Mouse (Mus musculus) layer of hippocampus, postnatal 10 days (tissue): ENCODE data around the gene Usp37. TPM values are rescaled to one million over a fixed set of nuclear protein-coding genes. Genes with fewer than 3 reads are reported as not detected.

Experiments
- DNase-seq, 2 experiments: peaks; one replicate each; pipeline ENCODE4 v3.0.0; 2021; ENCODE audit warnings: low spot score in 2 of 2
- total RNA-seq, 2 experiments: library from RNA; stranded (reverse); gene quantifications; 2 replicates each; pipeline ENCODE4 v1.2.3; 2021

The Usp37 gene
- total RNA-seq, 2 experiments from 2014 or later: 18.1 to 21.9 TPM

DNA sequence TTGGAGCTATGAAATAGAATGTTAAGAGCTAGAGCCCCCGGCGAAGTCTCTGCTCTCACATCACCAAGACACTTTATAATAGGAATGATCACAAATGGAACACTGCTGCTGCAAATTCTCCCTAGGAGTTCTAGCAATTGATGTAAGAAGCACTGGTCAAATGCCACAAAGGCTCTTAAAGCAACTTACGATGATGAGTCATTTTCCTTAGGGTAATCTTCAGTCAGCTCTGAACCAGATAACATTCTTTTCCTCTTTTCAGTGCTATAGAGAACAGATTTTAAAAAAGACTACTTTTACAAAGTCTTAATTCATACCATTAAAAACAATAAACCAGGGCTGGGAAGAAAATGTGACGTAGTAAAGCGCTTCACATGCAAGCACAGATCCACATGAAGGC is 58.3 kb downstream of the Usp37 start:
- DNase-seq: no peak

DNA sequence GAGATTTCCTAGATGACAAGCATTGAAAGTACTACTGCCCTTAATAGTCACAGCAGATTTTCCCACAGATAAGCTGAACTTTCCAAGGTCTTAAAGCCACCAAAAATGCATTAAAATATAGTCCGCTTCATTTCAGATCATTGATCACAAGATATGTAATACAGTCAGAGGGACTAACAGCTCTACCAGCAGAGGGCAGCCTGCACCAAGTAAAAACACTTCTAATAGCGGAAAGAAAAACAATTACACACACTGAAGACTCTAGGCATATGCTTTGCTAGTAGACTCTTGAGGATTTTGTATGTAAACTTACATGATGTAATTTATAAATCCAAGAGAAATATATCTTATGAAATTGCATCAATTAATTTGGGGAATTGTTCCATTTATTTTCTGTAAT is 83.8 kb downstream of the Usp37 start:
- DNase-seq: peak; percentile 39 to 57

GRCm38 (mm10) chr1:74452611-74453045 is 91.5 kb downstream of the Usp37 start:
- peak in 1 of 2 experiments; percentile 25 for DNase-seq

DNA sequence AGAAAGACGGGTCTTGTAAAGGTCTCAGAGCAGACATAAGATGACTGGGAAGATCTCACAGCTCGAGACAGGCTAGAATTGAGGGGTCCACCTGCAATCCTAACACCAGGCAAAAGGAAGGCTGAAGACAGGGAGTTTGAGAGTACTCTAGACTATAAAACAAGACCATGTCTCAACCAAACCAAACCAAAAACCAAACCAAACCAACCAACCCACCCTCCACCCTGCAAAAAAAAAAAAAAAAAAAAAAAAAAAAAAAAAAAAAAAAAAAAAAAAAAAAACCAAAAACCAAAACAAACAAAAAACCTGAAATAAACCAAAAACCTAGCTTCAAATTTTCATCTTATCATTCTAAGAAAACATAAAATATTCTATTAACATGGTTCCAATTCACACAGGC is 99.5 kb downstream of the Usp37 start:
- DNase-seq: no peak

DNA sequence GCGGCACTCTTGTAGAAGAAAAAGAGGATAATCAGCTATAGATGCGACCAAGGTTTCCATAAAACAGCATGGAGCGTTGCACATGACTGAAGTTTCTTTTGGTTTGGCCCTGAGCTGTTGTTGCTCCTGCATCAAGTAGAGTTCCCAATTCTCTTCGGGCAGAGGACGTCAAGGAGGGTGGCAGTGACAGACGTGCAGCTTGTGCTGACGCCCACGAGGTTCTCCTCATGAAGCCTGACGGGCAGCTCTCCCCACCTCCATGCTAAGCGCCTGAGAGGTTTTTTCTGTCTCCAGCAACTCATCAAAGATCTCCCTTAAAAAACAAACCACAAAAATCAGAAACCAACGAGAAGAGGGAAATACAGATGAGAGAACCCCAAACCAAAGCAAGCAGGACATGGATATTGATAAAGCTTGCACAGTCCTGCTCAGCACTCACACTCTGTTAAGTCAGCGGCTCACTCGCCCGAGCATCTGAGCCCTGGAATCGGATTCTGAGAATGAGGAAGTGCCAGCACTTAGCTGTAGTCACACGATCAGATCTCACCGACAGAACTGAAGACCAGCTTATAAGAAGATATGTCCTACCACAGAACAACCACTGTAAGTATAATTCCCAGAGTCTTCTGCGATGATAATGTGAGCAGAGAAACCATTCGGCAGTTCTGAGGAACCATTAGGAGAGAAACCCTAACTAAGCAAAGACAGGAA is 104.8 kb downstream of the Usp37 start:
- DNase-seq: no peak

- DNase-seq: no peak
Observed at GRCm38 (mm10) chr1:74437702-74438427, 106.2 kb downstream of the Usp37 start.

GRCm38 (mm10) chr1:74435563-74435962 is 108.5 kb downstream of the Usp37 start:
- no peak for DNase-seq

DNA sequence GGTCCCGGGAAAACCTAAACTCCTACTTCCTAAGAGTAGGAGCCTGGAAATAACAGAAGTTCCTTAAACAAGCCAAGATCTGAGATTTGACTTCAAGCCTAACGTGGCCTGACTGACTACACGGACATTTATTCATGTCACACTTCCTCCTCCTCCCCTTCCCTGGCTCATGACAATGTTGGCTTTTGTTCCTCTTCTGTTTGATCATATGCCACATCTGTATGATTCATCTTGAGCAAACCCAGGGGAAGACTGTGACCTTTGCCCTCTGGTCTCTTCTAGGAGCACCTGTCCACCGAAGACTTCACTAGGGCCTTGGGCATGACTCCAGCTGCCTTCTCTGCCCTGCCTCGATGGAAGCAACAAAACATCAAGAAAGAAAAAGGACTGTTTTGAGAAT is 109.5 kb downstream of the Usp37 start:
- DNase-seq: no peak

DNA sequence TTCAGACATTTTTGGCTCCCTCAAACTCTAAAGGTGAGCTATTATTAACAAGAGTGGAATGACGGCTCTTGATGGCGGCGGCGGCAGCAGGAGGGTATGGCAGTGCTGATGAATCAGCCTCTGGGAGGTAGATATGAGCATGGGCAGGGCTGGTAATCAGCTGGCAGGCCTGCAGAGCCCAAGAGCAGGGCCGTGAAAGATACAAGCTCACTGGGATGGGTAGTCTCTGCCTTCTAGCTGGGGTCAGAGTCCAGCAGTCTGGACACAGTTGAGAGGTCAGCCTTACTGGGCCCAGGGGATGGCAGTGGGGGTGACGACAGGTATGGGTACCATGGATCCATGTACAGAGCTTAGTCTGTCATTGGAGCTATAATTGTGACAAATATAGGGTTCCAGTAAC is 110.9 kb downstream of the Usp37 start:
- no peak for DNase-seq

- no peak for DNase-seq
Observed at GRCm38 (mm10) chr1:74425845-74426244, 118.2 kb downstream of the Usp37 start.

DNA sequence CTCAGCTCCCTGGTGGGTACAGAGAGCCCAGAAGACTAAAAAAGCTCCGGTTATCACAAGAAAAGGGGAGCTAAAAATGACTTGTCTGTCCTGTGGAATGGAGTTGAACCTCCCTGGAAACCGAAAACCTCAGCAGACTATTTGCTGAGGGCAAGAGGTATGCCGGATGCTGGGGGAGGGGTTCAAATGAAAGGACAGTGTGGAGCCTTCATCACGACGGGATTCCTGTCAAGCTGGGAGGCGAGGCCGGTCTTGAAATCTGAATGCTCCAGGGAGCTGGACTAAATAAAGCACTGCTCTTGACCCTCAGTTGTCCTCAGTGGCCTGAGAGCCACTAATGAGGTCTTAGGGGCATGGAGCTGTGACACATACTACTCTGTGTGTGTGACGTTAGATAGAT is 120.9 kb downstream of the Usp37 start:
- no peak for DNase-seq

- no peak for DNase-seq
Observed at GRCm38 (mm10) chr1:74419440-74419794, 124.7 kb downstream of the Usp37 start.

DNA sequence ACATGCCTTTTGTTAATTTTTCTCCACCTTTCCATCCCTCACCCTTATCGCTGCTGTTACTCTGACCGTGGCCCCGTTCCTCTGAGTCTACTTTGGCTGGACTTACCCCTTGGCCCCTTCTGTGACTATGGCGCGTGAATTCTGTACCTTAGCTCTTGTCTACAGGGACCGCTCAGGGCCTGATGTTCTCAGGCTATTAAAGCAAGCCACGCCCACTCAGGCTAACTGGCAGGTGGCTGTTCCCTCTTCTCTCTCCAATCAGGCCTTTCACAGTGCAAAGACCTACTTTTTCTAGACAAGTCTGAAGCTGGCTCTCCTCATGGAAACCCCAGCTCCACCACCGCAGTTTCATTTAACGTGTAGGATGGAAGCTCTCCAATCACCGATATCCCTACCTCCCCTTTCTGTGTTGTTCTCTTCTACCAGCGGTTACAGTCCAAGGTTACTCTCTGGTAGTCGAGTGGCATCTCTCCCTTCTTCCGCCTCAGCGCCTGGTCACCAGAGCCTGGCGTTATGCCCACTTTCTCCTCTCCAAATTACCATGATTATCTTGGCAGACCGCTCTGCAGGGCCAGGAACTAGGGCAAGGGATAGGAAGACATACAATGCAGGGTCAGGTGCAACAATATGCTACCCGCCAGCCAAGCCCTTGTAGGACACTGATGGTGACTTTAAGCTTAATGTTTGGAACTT is 125.2 kb downstream of the Usp37 start:
- no peak for DNase-seq

- no peak for DNase-seq
Observed at GRCm38 (mm10) chr1:74415143-74415542, 128.9 kb downstream of the Usp37 start.

GRCm38 (mm10) chr1:74412711-74413110 is 131.4 kb downstream of the Usp37 start:
- DNase-seq: no peak

DNA sequence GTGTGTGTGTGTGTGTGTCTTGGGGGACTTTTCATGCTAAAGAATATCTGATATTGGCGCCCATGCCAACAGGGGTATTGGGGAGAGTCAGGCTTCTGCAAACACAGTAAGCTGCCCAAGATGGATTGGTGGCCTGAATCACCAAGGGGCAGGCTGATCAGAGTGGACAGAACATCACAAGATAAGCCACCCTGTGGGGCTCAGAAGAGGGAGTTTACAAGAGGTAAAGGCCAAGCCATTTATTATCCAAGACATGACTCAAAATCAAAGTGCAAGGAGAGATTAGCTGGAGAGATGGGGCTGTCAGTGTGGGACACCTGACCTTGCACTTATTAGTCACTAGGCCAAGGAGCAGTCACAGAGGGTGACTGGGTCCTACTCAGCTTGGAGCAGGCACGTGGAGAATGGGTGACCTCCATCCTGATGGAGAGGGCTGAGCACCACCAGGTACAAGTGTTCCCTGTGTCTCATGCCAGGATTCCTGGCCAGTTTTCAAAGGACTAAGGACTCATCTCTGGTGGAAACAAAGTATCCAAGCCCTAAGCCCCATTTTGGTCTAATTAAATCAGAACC is 132.2 kb downstream of the Usp37 start:
- DNase-seq: no peak

GRCm38 (mm10) chr1:74408589-74409504 is 135.2 kb downstream of the Usp37 start, which contains the start of gene Vil1:
Vil1 (plus strand) TSS chr1:74409376.
- no peak for DNase-seq

DNA sequence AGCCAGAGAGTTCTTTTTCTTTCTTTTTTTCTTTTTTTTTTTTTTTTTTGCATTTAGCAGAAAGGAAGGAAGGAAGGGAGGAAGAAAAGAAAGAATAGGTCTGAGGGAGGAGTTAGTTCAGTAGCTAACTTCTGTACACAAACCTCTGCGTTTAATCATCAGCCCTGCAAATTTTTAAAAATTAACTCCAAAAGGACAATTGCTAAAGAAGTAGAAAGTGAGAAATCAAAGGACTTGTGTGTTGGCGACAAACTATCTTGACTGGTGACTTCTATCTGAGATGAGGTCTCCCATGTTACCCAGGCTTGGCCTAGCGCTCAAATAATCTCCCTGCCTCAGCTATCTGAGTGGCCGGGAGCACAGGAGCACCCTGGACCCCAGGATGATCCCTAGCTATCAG is 139.9 kb downstream of the Usp37 start:
- DNase-seq: no peak

- no peak for DNase-seq
Observed at GRCm38 (mm10) chr1:74401015-74401702, 142.9 kb downstream of the Usp37 start.

GRCm38 (mm10) chr1:74400531-74400930 is 143.6 kb downstream of the Usp37 start:
- no peak for DNase-seq
